Mouse (Mus musculus): ENCODE results near the gene B4gat1.

GRCm38 (mm10) chr19:5069486-5069885 lies 30.9 kb downstream of the B4gat1 start:
- TF ChIP-seq POLR2A (IDR thresholded peaks at IDR 0.05; ENCODE audit: borderline replicate concordance, low read depth, low read length) (no peak), CTCF (IDR thresholded peaks at IDR 0.05; ENCODE audit: low read depth, low read length) (no peak)

All from bone marrow macrophage, adult 2 months (primary cell).